Mouse (Mus musculus) E14TG2a.4 (cell line): Measurements from ENCODE around the gene Prcd.

Experiments used
- H3K27me3 ChIP-seq: 2 replicates; pipeline ENCODE4 v1.6.1; 2014; ENCODE audit warnings: low read length, control low read depth; ENCODE audit not compliant: insufficient read depth
- H3K36me3 ChIP-seq: 2 replicates; pipeline ENCODE4 v1.6.1; 2014; ENCODE audit warnings: low read length, control low read depth; ENCODE audit not compliant: insufficient read depth
- H3K4me1 ChIP-seq: replicated peaks from 2 replicates; pipeline ENCODE4 v1.6.1; 2014; ENCODE audit warnings: low read depth, low read length, control low read depth
- H3K4me3 ChIP-seq: replicated peaks from 2 replicates; pipeline ENCODE4 v1.5.1; 2014; ENCODE audit warnings: mild to moderate bottlenecking, low read length
- H3K9me3 ChIP-seq: 2 replicates; pipeline ENCODE4 v1.6.1; 2014; ENCODE audit warnings: low read length, control low read depth
- CTCF ChIP-seq: conservative IDR thresholded peaks from 2 replicates; pipeline ENCODE4 v1.5.1; 2014; ENCODE audit warnings: low read length
- NANOG ChIP-seq: IDR thresholded peaks from 2 replicates; pipeline ENCODE4 v1.6.1; 2014; ENCODE audit warnings: borderline replicate concordance, low read length, mixed read lengths
- POU5F1 ChIP-seq: IDR thresholded peaks from 2 replicates; pipeline ENCODE4 v1.6.1; 2014; ENCODE audit warnings: low read length, borderline replicate concordance

Gene Prcd

GRCm38 (mm10) chr11:116651339-116651738 lies 2.0 kb upstream of the Prcd start:
- no peak overlapping the region for H3K4me3 ChIP-seq
- H3K27me3 ChIP-seq = peaks cover 82% of the 10 kb centered on the region
- H3K9me3 ChIP-seq = no peaks in the 10 kb centered on the region
- TF ChIP-seq NANOG (no peak), POU5F1 (no peak), CTCF (no peak)
- no peaks in the 10 kb centered on the region for H3K36me3 ChIP-seq
- peaks cover 68% of the 10 kb centered on the region for H3K4me1 ChIP-seq

GRCm38 (mm10) chr11:116652330-116653098 lies 820 bp upstream of the Prcd start:
- H3K27me3 ChIP-seq = peaks cover 73% of the 10 kb centered on the region
- H3K36me3 ChIP-seq = no peaks in the 10 kb centered on the region
- no peaks in the 10 kb centered on the region for H3K9me3 ChIP-seq
- peak overlapping the region; percentile 39; the same call in 1 of the 2 replicates for H3K4me3 ChIP-seq
- H3K4me1 ChIP-seq = peaks cover 69% of the 10 kb centered on the region
- TF ChIP-seq POU5F1 = no peak
- no peak for TF ChIP-seq NANOG
- TF ChIP-seq CTCF = no peak

DNA sequence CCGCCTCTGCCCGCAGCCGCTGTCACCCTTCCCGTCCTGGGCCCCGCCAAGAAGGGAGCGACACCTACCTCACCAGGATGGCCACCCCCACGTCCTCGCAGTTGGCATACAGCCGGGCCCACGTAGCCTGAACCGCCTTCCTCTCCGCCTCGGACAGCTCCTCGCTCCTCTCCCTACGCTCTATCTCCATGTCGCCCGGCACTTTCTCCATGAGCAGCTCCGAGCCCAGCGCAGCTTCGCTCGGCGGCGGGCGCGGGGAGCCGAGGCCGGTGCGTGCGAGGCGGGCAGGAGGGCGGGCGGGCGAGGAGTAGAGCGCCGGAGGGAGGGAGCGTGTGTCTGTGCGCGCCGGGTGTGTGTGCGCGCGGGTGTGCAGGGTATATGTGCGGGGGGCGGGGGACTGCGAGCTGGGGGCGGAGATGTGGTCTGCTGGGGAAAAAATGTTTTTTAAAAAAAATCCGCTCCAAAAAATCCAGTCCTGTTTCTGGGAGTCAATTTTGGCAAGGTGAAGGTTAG lies 431 bp downstream of the Prcd start:
- Histone ChIP-seq H3K9me3 (no peaks in the 10 kb centered on the region), H3K27me3 (peaks cover 67% of the 10 kb centered on the region), H3K4me1 (peaks cover 69% of the 10 kb centered on the region), H3K36me3 (no peaks in the 10 kb centered on the region), H3K4me3 (peak overlapping the region; percentile 77)
- TF ChIP-seq POU5F1 (no peak), CTCF (no peak), NANOG (no peak)

GRCm38 (mm10) chr11:116654255-116654821 lies 1.0 kb downstream of the Prcd start, which contains the start of gene Cygb:
Gene Cygb, minus strand, starts transcription at chr11:116654313.
- TF ChIP-seq CTCF = no peak
- TF ChIP-seq NANOG = no peak
- TF ChIP-seq POU5F1 = no peak

DNA sequence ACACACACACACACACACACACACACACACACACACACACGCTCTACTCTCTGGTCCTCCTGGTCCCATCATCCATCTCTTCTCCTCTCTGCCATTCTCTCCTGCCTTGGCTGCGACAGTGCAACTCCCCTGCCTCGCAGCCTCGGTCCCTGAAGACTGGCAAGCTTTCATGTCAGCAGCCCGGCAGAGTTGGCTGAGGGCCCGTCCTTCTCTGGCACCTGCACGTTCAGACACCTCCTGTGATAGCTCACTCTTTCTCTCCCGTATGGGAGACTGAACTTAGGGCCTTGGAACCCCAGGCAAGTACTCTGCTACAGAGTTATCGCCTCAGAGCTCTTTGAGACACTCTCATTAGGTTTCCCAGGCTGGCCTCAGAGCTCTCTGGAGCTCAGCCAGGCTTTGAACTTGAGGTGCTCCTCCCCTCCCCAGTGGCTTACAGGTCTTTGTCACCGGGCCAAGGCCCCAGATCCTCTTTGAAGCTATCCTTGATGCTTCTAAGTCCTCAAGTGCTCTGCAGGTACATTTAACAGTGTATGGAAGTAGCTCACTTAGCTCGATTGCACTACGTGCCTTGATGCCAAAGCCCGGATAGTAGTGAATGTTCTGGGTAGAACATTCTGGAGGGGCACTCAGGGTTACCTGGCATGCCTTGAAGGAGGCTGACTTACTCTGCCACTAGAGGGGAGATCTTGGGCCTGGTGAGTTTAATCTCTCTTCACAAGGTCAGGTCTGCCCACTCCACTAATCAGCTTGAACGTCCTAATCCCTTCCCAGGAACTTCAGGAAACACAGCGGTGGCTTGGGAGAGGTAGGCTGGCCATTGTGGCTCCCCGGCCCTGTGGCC lies 3.2 kb downstream of the Prcd start:
- Histone ChIP-seq H3K4me1 (peaks cover 80% of the 10 kb centered on the region), H3K9me3 (no peaks in the 10 kb centered on the region), H3K4me3 (peak overlapping the region; percentile 76), H3K27me3 (peaks cover 62% of the 10 kb centered on the region), H3K36me3 (no peaks in the 10 kb centered on the region)
- TF ChIP-seq POU5F1 (no peak), CTCF (no peak), NANOG (no peak)

More at GRCm38 (mm10) chr11:116654255-116654821, 1.0 kb downstream of the Prcd start, which contains the start of gene Cygb:
- peak within 1 kb of the TSS; percentile 77 for H3K4me3 ChIP-seq
- H3K27me3 ChIP-seq = peaks cover 68% of the 10 kb centered on the region
- peaks cover 69% of the 10 kb centered on the region for H3K4me1 ChIP-seq
- H3K9me3 ChIP-seq = no peaks in the 10 kb centered on the region
- H3K36me3 ChIP-seq = no peaks in the 10 kb centered on the region

DNA sequence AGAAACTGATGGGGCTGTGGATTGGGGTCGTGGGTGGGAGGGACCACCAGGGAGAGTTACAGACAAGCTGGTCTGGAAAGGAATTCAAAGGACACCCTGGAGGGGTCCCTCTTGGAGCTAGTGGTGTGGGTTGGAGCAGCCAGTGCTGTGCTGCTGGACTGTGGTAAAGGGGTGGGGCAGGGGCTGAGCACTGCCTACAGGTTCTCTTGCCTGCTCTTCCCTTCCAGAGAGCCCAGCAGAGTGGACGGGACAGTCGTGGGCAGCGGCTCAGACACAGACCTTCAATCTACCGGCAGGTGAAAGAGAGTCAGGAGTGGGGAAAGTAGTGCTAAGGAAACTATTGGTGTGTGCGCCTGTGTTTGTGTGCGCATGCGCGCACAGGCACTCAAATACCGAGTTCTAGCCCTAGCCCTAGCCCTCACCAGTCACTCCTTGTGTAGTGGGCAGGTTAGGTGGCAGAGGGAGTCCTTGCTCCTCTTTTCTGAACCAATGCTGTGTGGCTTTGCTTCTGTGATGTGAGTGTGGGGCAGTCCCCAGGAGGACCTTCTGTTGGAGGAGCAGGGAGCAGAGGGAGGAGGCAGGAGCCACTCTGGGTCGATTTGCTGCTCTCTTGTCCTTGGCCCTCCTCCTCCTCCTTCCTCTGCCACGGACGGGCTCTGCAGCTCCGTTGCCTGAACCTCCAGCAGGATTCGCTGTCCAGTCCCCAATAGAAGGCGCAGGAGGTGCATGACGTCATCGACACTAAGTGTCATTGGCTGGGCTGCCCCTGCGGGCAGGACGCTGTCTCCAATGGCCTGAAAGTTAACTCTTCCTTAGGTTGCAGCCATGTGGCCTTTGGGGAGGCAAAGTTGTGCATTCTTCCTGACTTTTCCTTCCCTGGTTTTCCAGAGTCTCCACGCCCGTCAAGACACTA lies 4.2 kb downstream of the Prcd start:
- peak overlapping the region; percentile 76 for H3K4me3 ChIP-seq
- no peaks in the 10 kb centered on the region for H3K9me3 ChIP-seq
- TF ChIP-seq CTCF (no peak), NANOG (no peak), POU5F1 (no peak)
- peaks cover 80% of the 10 kb centered on the region for H3K4me1 ChIP-seq
- H3K36me3 ChIP-seq = no peaks in the 10 kb centered on the region
- H3K27me3 ChIP-seq = peaks cover 61% of the 10 kb centered on the region

DNA sequence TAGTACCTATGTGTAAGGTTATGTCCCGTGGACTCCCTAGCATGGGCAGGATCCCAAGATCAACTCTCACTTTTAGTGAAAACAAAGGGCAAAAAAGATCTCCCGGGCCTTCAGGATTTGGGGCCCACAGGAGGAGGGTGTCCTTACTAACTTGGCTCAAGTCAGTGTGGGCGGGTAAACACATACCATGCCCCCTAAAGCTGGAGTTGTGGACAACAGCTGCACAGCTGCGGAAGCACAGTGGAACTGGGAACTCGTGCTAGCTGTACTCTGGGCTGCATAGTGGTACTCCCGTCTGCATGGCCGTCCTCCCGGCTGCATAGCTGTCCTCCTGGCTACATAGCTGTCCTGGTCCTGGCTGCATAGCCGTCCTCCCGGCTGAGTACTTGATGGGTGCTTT lies 4.9 kb downstream of the Prcd start:
- TF ChIP-seq NANOG (no peak), POU5F1 (no peak), CTCF (no peak)
- no peaks in the 10 kb centered on the region for H3K36me3 ChIP-seq
- peaks cover 61% of the 10 kb centered on the region for H3K27me3 ChIP-seq
- peak overlapping the region; percentile 76 for H3K4me3 ChIP-seq
- no peaks in the 10 kb centered on the region for H3K9me3 ChIP-seq
- H3K4me1 ChIP-seq = peaks cover 80% of the 10 kb centered on the region
